Mouse (Mus musculus): ENCODE data around the gene Sult2a6. TPM values are rescaled to one million over a fixed set of nuclear protein-coding genes. Genes with fewer than 3 reads are reported as not detected.

Sult2a6 gene
- not detected for polyA plus RNA-seq (2017; shearing (Covaris generic))

DNA sequence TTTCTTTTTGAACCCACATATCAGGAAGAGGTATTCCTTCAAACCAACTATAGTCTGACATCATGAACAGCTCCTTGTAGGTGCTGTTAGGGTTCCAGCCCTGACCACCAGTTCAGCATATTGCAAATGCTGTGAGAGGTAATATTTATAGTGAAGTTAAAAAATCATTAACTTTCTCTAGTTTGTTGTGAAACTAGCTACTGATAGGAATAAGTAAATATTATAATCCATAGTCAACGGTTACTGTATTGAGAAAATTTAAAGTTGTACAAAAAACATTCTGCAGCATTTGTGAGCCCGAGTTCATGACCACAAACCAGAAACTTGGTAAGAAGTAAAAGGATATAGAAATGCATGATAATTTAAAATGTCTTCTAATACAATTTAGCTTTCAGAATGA lies at the start of gene Sult2a6:
Gene Sult2a6 (minus strand): TSS at position 101 of the 400 bp plus-strand sequence.

Other genes with a start within 250 kb of the Sult2a6 start
- not detected for gene Sult2a3, start 131.8 kb downstream of the Sult2a6 start, polyA plus RNA-seq (2017; shearing (Covaris generic))
- gene Obox8, start 78.7 kb upstream of the Sult2a6 start, polyA plus RNA-seq (2017; shearing (Covaris generic)), result 0.20 TPM
- gene Sult2a8, start 191.9 kb upstream of the Sult2a6 start, polyA plus RNA-seq (2017; shearing (Covaris generic)), result not detected
- not detected for gene Sult2a7, start 239.4 kb upstream of the Sult2a6 start, polyA plus RNA-seq (2017; shearing (Covaris generic))